Mouse (Mus musculus): ENCODE data around the gene Syne2.
A peak's percentile ranks its signal among the peaks of the same experiment; 100 is the strongest.

Gene Syne2

DNA sequence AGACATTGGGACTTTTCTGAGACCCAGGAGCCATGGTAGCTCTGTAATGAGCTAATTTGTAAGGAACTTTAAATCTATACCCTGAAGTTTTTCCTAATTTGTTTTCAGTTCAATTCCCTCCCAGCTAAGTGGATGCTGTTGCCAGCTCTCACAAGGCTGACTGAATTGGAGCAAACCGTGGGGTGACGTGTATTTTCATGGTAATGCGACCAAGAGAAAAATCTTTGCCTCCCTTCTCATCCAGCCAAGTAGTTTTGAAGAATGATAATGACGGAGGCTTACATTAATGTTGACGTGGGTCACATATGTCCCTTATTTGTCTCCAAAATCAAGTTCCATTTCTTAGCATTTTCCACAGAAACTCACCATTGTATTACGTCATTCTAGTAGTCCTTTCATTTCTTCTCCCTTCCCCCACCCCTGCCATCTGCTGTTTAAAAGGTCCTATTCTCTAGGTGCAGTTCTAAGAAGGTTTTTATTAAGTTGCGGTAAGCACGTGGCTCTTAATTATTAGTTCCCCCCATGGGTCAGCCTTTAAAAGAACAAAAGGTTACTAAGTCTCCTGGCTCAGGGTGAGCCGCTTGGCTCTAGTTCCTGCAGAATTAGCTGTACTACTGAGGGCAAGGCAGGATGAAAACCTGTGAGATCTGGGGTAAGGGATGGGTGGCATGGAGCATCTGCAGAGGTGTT, 55.8 kb downstream of the Syne2 start:
- peak in 1 of 2 experiments; percentile 52 for DNase-seq

DNA sequence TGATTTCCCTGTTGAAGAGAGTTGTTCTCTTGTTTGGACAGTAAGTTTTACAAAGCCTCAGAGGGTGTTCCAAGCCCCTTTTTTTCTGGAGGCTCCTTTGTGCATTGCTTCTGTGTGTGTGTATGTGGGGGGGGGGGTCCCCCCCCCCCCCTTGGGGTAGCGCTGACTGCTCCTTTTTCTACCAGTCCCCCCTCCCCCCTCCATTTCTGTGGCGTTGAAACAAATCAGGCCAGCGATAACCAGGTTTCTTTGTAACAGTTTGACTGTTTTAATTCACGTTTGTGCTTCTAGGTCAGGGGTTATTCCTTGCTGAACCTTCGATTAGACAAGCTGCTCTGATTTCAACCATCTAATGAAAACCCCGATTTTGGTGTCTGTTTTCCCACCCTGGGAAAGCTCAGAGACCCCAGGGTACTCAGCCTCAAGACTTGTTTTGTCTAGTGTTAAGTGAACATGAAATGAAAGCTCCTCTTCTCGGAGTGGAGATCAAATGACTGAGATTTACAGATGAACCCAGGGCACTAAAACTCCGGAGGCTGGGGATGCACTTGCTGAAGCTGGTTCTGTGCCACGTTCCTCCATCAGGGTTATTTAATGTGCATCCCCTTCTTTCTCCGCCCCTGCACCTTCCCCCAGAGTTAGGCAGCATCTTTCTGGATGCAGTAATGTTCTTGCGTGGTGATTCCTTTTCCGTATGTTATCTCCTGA, 56.5 kb downstream of the Syne2 start:
- DNase-seq, result no peak

DNA sequence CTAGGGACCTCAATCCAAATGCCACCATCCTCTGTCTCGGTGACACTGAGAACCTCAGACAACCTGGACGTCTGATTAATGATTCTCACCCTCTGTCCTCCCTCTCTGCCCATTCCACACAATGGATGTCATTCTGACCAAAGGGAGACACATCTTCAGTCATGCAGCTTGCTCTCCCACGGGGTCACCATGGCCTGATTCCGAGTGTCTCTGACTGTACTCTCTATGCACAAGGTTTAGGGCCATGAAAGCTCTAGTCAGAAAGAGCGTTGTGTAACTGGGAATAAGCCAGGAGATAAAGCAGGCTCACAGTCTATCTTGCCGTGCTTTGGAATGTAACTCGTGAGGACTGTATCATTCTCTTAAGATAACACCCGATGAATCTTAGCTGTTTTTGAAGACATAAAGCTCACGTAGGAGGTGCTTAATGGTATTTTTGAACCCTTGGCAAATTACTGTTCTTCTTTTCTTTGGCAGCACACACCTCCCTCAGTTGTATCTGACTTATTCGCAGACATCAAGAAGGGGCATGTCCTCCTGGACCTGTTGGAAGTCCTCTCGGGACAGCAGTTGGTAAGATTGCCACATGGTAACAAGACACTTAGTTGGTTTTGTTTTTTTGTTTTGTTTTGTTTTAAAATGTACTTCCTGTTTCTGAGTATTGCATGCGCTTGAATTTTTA, 61.8 kb downstream of the Syne2 start:
- no peak for DNase-seq

DNA sequence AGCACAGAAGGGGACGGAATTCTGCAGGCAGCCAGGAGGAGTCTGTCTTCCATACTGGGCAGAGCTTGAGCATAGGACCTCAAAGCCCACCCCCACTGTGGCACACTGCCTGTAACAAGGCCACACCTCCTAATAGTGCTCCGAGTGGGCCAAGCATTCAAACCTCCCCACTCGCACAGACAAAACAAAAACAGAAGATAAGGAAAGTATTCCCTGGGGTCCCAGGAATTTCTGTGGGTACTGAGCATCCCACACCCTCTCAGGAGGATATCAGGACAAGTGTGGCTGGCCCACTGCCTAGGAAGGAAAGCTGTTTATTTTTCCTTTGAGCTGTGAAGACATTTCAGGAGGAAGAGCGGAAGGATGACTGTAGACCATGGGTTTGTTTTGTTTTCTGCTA, 63.6 kb downstream of the Syne2 start:
- no peak for DNase-seq

DNA sequence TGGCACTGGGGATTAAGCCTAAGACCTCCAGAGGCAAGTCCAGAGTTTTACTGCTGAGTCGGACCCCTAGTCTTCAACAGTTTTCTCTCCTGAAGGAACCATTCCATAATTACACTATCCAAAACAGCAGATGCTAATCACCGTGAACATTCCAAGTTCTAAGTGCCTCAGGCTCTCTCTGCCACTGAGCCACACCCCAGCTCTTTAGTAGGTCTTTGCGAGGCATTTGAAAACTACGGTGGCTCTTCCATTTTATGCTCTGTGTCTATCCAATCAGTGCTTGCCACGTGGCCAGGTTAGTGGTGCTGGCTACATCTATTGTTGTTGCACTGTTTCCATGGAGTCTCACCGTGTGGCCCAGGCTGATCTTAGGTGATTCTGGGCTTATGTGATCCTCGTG, 68.2 kb downstream of the Syne2 start:
- no peak for DNase-seq

DNA sequence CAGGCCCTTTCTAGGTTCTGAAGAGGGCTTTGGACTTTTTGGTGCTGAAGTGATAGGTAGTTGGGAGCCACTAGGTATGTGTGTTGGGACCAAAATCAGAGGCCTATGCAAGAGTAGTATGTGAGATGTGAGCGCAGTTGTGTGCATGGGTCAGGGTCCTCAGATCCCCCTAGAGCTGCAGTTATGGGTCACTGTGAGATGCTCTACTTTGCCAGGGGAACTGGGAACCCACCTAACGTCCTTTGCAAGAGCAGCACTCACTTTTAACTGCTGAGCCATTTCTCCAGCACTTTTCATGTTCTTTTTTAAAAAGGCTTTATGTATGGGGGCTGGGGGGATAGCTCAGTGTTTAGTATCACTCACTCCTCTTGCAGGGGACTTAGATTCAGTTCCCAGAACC, 69.0 kb downstream of the Syne2 start:
- DNase-seq, result no peak

DNA sequence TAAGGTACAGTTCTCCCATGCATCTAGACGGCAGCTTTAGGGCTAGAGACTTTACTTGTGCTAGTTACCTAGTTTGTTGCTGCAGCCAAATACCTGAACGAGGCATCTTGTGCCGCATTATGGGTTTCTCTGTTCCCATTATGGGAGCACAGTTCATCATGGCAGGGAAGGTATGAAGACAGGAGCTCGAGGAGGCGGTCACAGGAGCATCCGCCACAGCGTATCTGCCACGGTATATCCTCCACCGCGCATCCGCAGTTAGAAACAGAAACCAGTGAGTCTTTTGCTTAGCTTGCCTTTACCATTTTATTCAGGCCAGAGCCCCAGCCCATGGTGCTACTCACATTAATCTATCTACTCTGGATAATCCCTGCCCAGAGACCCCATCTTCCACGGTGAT, 70.8 kb downstream of the Syne2 start:
- no peak for DNase-seq

DNA sequence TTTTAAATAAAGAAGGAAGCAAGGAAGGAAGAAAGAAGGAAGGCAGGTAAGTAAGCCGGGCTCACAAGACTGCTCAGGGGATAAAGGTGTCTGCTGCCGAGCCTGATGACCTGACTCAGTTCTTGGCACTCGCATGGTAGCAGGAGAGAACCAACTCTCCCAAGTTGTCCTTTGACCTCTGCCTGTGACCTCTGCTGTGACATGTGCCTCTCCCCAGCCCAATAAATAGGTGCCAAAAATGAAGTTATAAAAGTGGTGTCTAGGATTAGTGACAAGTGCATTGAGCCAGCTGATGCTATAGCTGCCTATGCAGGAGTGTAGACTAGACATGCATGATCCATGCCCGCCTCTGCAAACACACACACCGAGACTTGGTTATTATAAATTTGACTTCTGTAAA, 73.3 kb downstream of the Syne2 start:
- no peak for DNase-seq

DNA sequence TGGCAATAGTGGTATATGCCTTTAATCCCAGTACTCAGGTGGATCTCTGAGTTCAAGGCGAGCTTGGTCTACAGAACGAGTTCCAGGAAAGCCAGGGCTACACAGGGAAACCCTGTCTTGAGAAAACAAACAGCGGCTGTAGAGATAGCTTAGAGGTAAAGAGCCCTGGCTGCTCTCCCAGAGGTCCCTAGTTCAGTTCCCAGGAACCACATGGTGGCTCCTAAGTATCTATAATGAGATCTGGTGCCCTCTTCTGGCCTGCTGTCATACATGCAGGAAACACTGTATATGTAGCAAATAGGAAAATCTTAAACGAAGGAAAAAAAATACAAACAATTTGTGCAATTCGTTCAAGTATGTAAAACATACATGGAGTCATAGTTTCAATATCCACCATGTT, 75.5 kb downstream of the Syne2 start:
- DNase-seq, result peak in 1 of 2 experiments; percentile 44

DNA sequence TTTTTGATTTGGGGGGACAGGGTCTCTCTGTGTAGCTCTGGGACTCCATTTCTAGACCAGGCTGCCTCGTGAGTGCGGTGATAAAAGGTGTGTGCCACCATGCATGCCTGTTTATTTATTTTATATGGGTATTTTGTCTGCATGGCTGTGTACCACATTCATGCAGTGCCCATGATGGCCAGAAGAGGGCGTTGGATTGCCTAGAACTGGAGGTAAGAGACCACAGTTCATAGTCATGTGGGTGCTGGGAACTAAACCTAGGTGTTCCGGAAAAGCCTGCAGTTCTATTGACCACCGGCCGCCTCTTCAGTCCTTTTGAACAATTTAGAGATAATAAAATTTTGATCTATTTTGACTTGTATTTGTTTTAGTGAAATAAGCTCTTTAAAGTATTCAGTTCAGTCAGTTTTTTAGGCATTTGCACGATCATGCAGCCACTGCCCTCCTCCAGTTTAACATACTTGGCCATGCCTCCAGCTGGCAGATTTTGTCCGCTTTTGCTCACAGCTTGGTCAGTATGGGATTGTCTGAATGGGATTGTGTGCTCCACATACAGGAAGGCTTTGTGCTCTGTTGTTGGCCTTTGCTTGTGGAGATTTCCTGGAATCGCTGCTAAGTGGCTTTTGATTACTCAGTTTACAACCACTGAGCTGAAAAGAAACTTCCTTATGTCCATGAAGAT, 76.5 kb downstream of the Syne2 start:
- DNase-seq, result peak in 1 of 2 experiments; percentile 41

DNA sequence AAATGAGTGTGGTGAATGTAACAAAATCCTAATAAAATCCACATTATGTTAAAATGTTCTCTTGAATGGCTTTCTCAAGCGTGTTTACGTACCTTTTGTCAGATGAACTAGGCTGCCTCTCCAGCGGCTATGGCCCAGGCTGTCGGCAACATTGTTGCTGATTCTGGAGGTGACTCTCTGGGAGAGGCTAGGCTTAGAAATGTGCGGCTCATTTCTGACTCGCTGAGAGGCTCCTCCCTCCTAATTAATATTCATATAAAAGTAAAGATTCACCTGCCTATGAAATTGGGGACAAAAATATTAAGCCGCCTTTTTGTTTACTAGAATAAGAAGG, 77.0 kb downstream of the Syne2 start:
- no peak for DNase-seq

DNA sequence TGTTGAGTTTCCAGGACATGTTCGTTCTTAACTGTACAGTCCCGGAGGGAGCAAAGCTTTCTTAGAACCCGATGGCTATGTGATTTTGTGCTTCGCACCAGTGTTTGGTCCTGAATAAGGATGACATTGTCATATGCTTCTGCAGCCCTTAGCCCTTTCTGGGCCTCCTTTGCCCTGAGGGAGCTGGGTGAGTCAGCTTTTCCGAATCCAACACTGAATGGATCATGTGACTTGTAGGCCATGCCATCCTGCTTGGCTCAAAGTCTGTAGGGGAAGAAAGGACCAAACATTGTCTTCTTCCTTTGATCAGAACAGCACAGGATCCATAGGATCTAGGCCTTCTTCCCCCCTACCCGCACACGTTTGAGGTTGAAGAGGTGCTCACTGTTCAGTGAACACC, 79.9 kb downstream of the Syne2 start:
- DNase-seq, result peak in 1 of 2 experiments; percentile 28

DNA sequence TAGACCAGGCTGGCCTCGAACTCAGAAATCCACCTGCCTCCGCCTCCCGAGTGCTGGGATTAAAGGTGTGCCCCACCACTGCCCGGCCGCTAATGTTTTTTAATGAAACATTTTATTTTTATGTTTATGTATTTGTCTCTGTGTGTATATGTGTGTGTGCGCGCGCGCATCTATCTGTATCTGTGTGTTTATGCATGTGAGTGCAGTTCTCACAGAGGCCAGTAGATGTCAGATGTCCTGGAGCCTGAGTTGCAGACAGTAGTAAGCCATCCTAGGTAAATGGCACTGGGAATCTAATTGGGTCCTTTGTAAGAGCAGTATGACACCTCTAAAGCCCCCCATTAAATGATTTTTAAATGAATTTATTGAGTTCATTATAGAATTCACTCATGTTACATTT, 83.8 kb downstream of the Syne2 start:
- DNase-seq, result no peak

DNA sequence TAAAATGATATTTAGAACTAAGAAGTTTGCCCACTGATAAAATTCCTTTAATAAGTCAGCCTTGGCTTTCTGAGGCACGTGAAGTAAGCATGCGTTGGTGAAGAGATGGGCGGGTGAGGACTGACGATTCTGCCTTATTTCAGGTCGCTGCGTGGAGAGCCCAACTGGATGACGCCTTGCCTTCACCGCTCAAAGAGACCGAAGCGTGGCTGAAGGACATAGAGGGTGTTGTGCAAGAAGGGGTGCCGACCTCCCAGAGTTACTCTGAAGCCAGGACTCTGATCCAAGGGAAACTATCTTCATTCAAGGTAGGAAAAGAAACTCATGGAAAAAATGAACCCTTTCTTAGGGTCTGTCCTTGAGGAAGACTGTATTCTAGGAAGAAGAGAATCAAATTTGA, 86.1 kb downstream of the Syne2 start:
- DNase-seq, result no peak

DNA sequence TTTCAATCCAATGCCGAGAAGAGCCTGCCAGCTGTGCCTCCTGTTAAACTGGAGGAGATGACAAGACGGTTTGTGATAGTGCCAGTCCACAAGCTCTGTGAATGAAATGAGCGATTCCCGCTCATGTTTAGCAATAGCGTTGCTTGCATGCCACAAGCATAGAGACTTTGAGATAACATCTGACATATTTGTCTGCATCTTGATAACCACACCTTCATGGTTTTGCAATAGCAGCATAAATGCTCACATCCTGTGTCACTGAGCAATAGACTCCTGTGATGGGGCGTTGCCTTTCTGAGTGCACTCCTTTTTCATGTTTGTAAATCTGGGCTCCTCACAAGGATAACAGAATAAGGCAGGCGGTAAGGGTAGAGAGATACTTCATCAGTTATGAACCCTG, 87.4 kb downstream of the Syne2 start:
- DNase-seq, result no peak

DNA sequence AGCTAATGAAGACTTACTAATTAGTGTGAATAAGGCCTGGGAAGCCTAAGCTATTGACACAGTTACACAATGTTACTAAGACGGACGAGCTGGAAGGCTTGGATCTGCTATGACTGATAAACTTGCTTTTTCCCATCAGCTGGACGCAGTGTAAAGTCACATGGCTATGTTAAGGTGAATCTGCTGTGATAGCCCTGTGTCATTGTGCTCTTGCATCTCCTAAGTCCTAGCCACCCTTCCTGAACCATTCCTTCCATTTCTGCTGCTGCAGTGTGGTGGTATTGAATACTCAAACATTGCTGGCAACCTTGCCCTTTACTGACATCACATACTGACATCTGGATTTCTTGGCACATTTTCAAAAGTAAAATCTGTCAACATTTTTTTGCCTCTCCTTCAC, 90.5 kb downstream of the Syne2 start:
- DNase-seq, result no peak

DNA sequence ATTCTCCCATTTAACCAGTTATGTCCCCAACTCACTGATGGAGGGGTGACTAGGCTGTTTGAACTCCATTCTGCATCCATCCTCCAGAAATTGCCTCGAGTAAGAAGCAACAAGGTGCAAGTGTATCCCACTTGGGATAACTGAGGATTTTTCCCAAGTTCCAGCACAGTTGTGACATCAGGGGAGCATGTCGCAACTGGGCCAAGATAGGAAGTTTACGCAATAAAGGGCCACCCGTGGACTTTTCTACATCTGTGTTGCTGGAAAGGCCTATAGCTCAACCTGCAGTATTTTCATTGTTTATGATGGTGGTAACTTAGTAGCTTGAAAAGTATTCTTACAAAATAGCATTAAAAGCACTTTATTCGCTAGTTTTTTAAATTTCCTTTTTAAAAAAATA, 97.8 kb downstream of the Syne2 start:
- no peak for DNase-seq

DNA sequence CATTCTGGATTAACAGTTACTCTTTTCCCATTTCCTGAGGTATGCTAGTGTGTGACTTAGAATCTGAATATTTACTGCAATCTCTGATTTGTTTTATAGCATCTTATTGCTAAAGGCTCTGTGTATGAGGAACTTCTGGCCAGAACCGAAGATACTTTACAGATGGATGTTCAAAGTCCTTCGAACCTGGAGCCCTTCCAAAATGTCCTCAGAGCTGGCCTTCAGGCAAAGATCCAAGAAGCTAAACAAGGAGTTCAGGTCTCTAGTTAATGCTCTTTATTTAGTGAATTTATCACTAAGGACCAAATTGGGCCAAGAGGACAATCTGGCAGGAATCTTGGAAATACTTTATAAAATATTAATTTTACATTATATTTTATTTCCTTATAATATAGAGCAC, 100.5 kb downstream of the Syne2 start:
- DNase-seq, result peak; percentile 78 to 80

DNA sequence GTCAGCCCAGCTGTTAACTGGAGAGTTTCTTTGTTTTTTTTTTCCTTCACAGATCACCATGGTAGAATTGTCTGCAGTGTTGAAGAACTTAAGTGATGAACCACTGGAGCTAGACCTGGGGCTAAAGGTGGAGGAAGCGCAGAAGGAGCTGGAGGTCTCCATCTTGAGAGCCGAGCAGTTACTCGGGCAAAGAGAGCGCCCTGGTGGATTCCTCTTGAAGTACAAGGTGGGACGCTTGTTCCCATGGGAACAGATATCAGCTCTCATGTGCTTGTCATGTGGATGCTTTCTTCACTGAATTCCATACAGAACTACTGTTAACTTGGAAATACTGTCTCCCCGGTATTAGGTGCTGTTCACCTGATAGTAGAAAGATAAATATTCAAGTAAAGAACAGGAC, 101.0 kb downstream of the Syne2 start:
- no peak for DNase-seq

DNA sequence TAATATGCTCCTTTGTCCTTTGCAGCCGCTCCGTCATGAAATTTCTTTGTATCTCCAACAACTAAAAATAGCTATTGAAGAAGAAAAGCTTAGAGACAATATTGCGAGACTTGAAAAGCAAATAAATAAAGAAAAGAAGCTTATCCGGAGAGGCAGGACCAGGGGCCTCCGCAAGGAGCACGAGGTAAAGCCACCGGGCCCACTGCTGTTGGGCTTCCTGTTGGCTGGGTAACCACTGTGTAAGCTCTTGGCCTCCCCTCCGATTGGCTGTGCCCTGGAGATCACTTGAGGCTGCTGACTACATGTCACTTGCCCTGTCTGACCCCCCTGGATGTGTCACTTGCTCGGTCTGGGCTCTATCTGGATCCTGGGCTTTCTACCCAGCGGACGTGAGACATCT, 105.0 kb downstream of the Syne2 start:
- DNase-seq, result no peak

DNA sequence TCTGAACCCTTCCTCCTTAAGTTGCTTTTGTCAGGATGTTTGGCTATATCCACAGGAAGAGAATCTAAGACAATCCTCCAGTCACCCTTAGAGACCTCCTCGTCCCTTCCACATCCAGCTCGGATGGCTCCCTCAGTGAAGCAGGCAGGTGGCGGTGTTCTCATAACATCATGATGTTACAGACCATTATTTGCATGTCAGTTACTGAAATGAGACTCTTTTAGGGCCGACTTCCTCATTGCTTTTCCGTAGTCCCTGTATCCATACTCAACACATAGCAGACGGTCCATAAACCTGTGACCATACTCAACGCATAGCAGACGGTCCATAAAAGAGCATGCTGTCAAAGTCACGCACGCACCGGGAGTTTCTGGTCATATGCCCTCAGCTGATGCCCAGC, 106.9 kb downstream of the Syne2 start:
- DNase-seq, result no peak

DNA sequence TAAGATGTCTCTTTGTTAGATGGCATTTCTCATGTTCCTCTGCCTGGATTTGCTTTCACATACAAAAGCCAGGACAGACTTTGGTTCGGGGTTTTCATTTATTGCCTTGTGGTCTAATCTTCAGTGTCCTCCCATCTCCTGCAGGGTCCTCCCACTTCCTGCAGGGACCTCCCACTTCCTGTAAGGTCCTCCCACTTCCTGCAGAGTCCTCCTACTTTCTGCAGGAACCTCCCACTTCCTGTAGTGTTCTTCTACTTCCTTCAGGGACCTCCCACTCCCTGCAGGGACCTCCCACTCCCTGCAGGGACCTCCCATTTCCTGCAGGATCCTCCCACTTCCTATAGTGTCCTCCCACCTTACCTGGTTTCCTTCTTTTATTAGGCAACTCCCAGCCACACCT, 109.7 kb downstream of the Syne2 start:
- no peak for DNase-seq

DNA sequence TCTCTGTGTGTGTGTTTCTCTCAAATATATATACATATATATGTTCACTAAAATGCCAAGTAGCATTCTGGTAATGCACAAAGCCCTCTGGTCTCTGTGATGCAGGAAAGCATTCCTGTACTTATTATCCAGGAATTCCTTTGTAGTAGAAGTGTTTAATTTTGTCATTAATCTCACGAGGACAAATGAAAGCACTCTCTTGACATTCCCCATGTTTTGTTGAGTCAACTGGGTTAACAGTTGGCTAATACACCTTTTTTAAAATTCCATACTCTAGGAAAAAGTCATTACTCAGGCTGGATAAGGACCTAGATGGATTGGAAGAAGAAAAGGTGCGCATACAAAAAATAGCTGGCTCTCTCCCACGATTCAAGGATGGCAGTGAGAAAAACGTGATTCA, 115.6 kb downstream of the Syne2 start:
- DNase-seq, result no peak

DNA sequence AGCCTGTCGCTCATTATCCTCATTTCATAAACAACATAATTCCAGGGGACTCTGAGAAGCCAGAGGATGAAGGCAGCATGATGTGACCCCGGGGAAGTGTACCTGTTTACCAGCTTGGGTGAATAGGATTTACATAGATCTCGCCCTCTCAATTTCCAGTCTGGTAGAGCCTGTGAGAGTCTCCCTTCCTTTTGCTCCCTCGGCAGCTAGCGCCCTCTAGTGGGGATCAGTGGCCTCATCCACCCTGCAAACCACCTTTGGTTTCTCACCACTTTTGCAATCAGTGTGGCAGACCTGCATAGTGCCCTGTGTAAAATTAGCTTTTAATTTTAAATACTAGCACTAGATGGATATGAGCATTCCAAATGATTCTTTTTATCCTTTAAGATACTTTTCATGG, 133.4 kb downstream of the Syne2 start:
- DNase-seq, result peak; percentile 7 to 32
